Mouse (Mus musculus): ENCODE measurements at regions not wholly inside any gene's neighbourhood (a gene's known extent, or its start where the extent isn't known, plus 50 kb on each side); places are given as distances from the start of the nearest gene placed in this dataset.

- Histone ChIP-seq H3K9me3 (ENCODE audit: control insufficient read depth, insufficient read depth, low read depth, low read length) (no peaks in the 10 kb centered on the region), H3K4me1 (ENCODE audit: control insufficient read depth in 2 of 2, insufficient read depth in 2 of 2, low read length in 2 of 2, poor library complexity in 1 of 2) (no peaks in the 10 kb centered on the region), H3K4me3 (ENCODE audit: insufficient read depth in 1 of 2, low read depth in 1 of 2, low read length in 2 of 2, poor library complexity in 1 of 2, severe bottlenecking in 1 of 2) (no peak overlapping the region), H3K9ac (ENCODE audit: insufficient read depth, low read depth, low read length, poor library complexity, severe bottlenecking) (no peak overlapping the region), H3K36me3 (ENCODE audit: control insufficient read depth, insufficient read depth, low read length, poor library complexity, severe bottlenecking) (no peaks in the 10 kb centered on the region), H3K27ac (ENCODE audit: insufficient read depth, low read depth, low read length, poor library complexity, severe bottlenecking) (no peak overlapping the region)
- no peak for TF ChIP-seq CHD2 (IDR thresholded peaks at IDR 0.05; ENCODE audit: low read depth, low read length)
- no peak for TF ChIP-seq ZNF384 (IDR thresholded peaks at IDR 0.05; ENCODE audit: low read depth, low read length)
- no peak for TF ChIP-seq HCFC1 (IDR thresholded peaks at IDR 0.05; ENCODE audit: borderline replicate concordance, insufficient read depth, low read length)
- TF ChIP-seq ZC3H11A (IDR thresholded peaks at IDR 0.05; ENCODE audit: borderline replicate concordance, low read depth, low read length): no peak
- TF ChIP-seq MAFK (IDR thresholded peaks at IDR 0.05; ENCODE audit: insufficient read depth, low read depth, low read length): no peak
- no peak for DNase-seq (ENCODE audit: low read depth, low spot score)
- in situ Hi-C loops (cut with MboI; ENCODE audit: low sequenced_read_pairs in 2 of 2, unreplicated experiment in 2 of 2): no loop called here
Observed at GRCm38 (mm10) chr2:45464306-45464705, 347.1 kb upstream of the Zeb2 start.

- DNase-seq (ENCODE audit: low read depth, low spot score): no peak
- Histone ChIP-seq H3K4me1 (ENCODE audit: control insufficient read depth in 2 of 2, insufficient read depth in 2 of 2, low read length in 2 of 2, poor library complexity in 1 of 2) (no peaks in the 10 kb centered on the region), H3K36me3 (ENCODE audit: control insufficient read depth, insufficient read depth, low read length, poor library complexity, severe bottlenecking) (no peaks in the 10 kb centered on the region), H3K9ac (ENCODE audit: insufficient read depth, low read depth, low read length, poor library complexity, severe bottlenecking) (no peak overlapping the region), H3K4me3 (ENCODE audit: insufficient read depth in 1 of 2, low read depth in 1 of 2, low read length in 2 of 2, poor library complexity in 1 of 2, severe bottlenecking in 1 of 2) (no peak overlapping the region), H3K9me3 (ENCODE audit: control insufficient read depth, insufficient read depth, low read depth, low read length) (no peaks in the 10 kb centered on the region), H3K27ac (ENCODE audit: insufficient read depth, low read depth, low read length, poor library complexity, severe bottlenecking) (no peak overlapping the region)
- in situ Hi-C loops (cut with MboI; ENCODE audit: low sequenced_read_pairs in 2 of 2, unreplicated experiment in 2 of 2): no loop called here
- TF ChIP-seq HCFC1 (IDR thresholded peaks at IDR 0.05; ENCODE audit: borderline replicate concordance, insufficient read depth, low read length) (no peak), ZNF384 (IDR thresholded peaks at IDR 0.05; ENCODE audit: low read depth, low read length) (no peak), MAFK (IDR thresholded peaks at IDR 0.05; ENCODE audit: insufficient read depth, low read depth, low read length) (no peak), CHD2 (IDR thresholded peaks at IDR 0.05; ENCODE audit: low read depth, low read length) (no peak), ZC3H11A (IDR thresholded peaks at IDR 0.05; ENCODE audit: borderline replicate concordance, low read depth, low read length) (no peak)
Observed at GRCm38 (mm10) chr2:45459410-45459809, 342.2 kb upstream of the Zeb2 start.

- no peak for DNase-seq (ENCODE audit: low read depth, low spot score)
- no peaks in the 10 kb centered on the region for H3K9me3 ChIP-seq (ENCODE audit: control insufficient read depth, insufficient read depth, low read depth, low read length)
- in situ Hi-C loops (cut with MboI; ENCODE audit: low sequenced_read_pairs in 2 of 2, unreplicated experiment in 2 of 2): no loop called here
- no peak overlapping the region for H3K9ac ChIP-seq (ENCODE audit: insufficient read depth, low read depth, low read length, poor library complexity, severe bottlenecking)
- H3K36me3 ChIP-seq (ENCODE audit: control insufficient read depth, insufficient read depth, low read length, poor library complexity, severe bottlenecking): no peaks in the 10 kb centered on the region
- H3K4me3 ChIP-seq (ENCODE audit: insufficient read depth in 1 of 2, low read depth in 1 of 2, low read length in 2 of 2, poor library complexity in 1 of 2, severe bottlenecking in 1 of 2): no peak overlapping the region
- H3K27ac ChIP-seq (ENCODE audit: insufficient read depth, low read depth, low read length, poor library complexity, severe bottlenecking): no peak overlapping the region
- TF ChIP-seq HCFC1 (IDR thresholded peaks at IDR 0.05; ENCODE audit: borderline replicate concordance, insufficient read depth, low read length) (no peak), MAFK (IDR thresholded peaks at IDR 0.05; ENCODE audit: insufficient read depth, low read depth, low read length) (no peak), ZNF384 (IDR thresholded peaks at IDR 0.05; ENCODE audit: low read depth, low read length) (no peak), ZC3H11A (IDR thresholded peaks at IDR 0.05; ENCODE audit: borderline replicate concordance, low read depth, low read length) (no peak), CHD2 (IDR thresholded peaks at IDR 0.05; ENCODE audit: low read depth, low read length) (no peak)
- no peaks in the 10 kb centered on the region for H3K4me1 ChIP-seq (ENCODE audit: control insufficient read depth in 2 of 2, insufficient read depth in 2 of 2, low read length in 2 of 2, poor library complexity in 1 of 2)
Observed at GRCm38 (mm10) chr2:45454811-45455210, 337.6 kb upstream of the Zeb2 start.

- Histone ChIP-seq H3K36me3 (ENCODE audit: control insufficient read depth, insufficient read depth, low read length, poor library complexity, severe bottlenecking) (no peaks in the 10 kb centered on the region), H3K27ac (ENCODE audit: insufficient read depth, low read depth, low read length, poor library complexity, severe bottlenecking) (no peak overlapping the region), H3K4me1 (ENCODE audit: control insufficient read depth in 2 of 2, insufficient read depth in 2 of 2, low read length in 2 of 2, poor library complexity in 1 of 2) (no peaks in the 10 kb centered on the region), H3K9me3 (ENCODE audit: control insufficient read depth, insufficient read depth, low read depth, low read length) (no peaks in the 10 kb centered on the region), H3K4me3 (ENCODE audit: insufficient read depth in 1 of 2, low read depth in 1 of 2, low read length in 2 of 2, poor library complexity in 1 of 2, severe bottlenecking in 1 of 2) (no peak overlapping the region), H3K9ac (ENCODE audit: insufficient read depth, low read depth, low read length, poor library complexity, severe bottlenecking) (no peak overlapping the region)
- TF ChIP-seq ZNF384 (IDR thresholded peaks at IDR 0.05; ENCODE audit: low read depth, low read length) (no peak), MAFK (IDR thresholded peaks at IDR 0.05; ENCODE audit: insufficient read depth, low read depth, low read length) (no peak), CHD2 (IDR thresholded peaks at IDR 0.05; ENCODE audit: low read depth, low read length) (no peak), HCFC1 (IDR thresholded peaks at IDR 0.05; ENCODE audit: borderline replicate concordance, insufficient read depth, low read length) (no peak), ZC3H11A (IDR thresholded peaks at IDR 0.05; ENCODE audit: borderline replicate concordance, low read depth, low read length) (no peak)
- no peak for DNase-seq (ENCODE audit: low read depth, low spot score)
- in situ Hi-C loops (cut with MboI; ENCODE audit: low sequenced_read_pairs in 2 of 2, unreplicated experiment in 2 of 2): no loop called here
Observed at GRCm38 (mm10) chr2:45439146-45439545, 322.0 kb upstream of the Zeb2 start.

GRCm38 (mm10) chr2:45438739-45439138 is 321.5 kb upstream of the Zeb2 start:
- no peak for TF ChIP-seq MAFK (IDR thresholded peaks at IDR 0.05; ENCODE audit: insufficient read depth, low read depth, low read length)
- TF ChIP-seq CHD2 (IDR thresholded peaks at IDR 0.05; ENCODE audit: low read depth, low read length): no peak
- TF ChIP-seq HCFC1 (IDR thresholded peaks at IDR 0.05; ENCODE audit: borderline replicate concordance, insufficient read depth, low read length): no peak
- no peak for TF ChIP-seq ZNF384 (IDR thresholded peaks at IDR 0.05; ENCODE audit: low read depth, low read length)
- TF ChIP-seq ZC3H11A (IDR thresholded peaks at IDR 0.05; ENCODE audit: borderline replicate concordance, low read depth, low read length): no peak
- H3K9ac ChIP-seq (ENCODE audit: insufficient read depth, low read depth, low read length, poor library complexity, severe bottlenecking): no peak overlapping the region
- H3K9me3 ChIP-seq (ENCODE audit: control insufficient read depth, insufficient read depth, low read depth, low read length): no peaks in the 10 kb centered on the region
- no peak for DNase-seq (ENCODE audit: low read depth, low spot score)
- in situ Hi-C loops (cut with MboI; ENCODE audit: low sequenced_read_pairs in 2 of 2, unreplicated experiment in 2 of 2): no loop called here
- no peaks in the 10 kb centered on the region for H3K4me1 ChIP-seq (ENCODE audit: control insufficient read depth in 2 of 2, insufficient read depth in 2 of 2, low read length in 2 of 2, poor library complexity in 1 of 2)
- no peak overlapping the region for H3K27ac ChIP-seq (ENCODE audit: insufficient read depth, low read depth, low read length, poor library complexity, severe bottlenecking)
- no peaks in the 10 kb centered on the region for H3K36me3 ChIP-seq (ENCODE audit: control insufficient read depth, insufficient read depth, low read length, poor library complexity, severe bottlenecking)
- no peak overlapping the region for H3K4me3 ChIP-seq (ENCODE audit: insufficient read depth in 1 of 2, low read depth in 1 of 2, low read length in 2 of 2, poor library complexity in 1 of 2, severe bottlenecking in 1 of 2)

All from ES-E14 (cell line).